13 mouse cellular contexts compared by ENCODE assay signal in the genomic region with DNA sequence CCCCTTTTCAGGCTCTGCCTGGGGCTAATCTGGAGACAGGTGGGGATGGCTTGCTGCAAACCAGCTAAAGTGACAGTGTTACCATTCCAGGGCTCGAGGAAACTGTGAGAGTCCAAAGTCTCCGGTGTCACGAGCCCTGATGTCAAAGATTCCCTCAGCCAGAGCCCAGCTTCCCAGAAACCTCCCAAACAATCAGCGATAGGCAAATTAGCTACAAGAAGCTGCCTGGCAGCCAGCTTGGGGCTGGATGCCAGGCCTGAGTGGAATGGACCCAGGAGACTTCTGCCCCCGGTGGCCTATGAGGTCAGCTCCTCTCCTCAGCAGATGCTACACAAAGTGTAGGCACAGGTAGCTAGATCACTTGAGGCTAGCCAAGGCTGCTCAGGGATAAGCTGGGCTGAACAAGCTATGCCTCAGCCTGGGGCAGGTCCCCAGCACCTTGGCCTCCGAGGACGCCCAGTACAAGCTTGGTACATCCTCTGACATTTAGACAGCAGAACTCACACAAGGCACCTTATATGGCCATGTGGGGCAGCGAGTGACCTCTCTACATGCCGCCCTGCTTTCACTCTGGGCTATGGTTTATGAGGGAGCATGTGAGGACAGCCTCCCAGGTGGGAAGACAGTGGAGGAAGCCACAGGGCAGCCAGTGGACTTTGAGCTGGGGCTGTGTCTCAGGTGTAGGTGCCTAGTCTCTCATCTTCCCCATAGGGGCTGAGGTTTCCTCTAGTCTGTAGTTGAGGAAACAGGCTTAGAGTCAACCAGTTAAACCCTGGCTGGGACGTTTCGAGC. TPM values are rescaled to one million over a fixed set of nuclear protein-coding genes. Genes with fewer than 3 reads are reported as not detected.
DNase-seq lines count a peak whose midpoint lies in the region; ATAC-seq lines count a peak whose summit lies in the region.
"Had no signal": no experiment of that assay in that cellular context is flagged by ENCODE, and none has a peak within 500 bp of the region (broad histone marks: within the 10 kb centered on the region; RNA-seq: fewer than 3 reads in every experiment).

No protein-coding gene starts in this region.

- H3K4me2 ChIP-seq in heart, embryonic 11.5 days, result no peak overlapping the region
- H3K4me2 ChIP-seq: heart, embryonic 13.5 days; lung, embryonic 14.5 days had no signal

- H3K36me3 ChIP-seq in heart, embryonic 11.5 days (ENCODE audit: control insufficient read depth, insufficient read depth, low read length), result no peaks in the 10 kb centered on the region
- H3K36me3 ChIP-seq: heart, embryonic 13.5 days had no signal

- peak; percentile 41 to 43 for DNase-seq in heart, postnatal 10 days
- DNase-seq in ES-CJ7 (ENCODE audit: low read depth, low spot score), result peak; percentile 31
- DNase-seq in kidney, postnatal 4 days, result peak; percentile 55 to 77
- DNase-seq in T-cell, adult 2 months (ENCODE audit: low spot score), result no peak
- DNase-seq in retina, postnatal 1 day, result no peak
- DNase-seq in layer of hippocampus, adult 8-10 months (ENCODE audit: low spot score in 2 of 2), result no peak
- DNase-seq: lung, embryonic 14.5 days; thymus, postnatal 25 days had no signal

- no peak overlapping the region for H3K9ac ChIP-seq in heart, embryonic 11.5 days (ENCODE audit: low read depth, low read length)
- H3K9ac ChIP-seq: heart, embryonic 13.5 days; lung, embryonic 14.5 days had no signal

- no peak overlapping the region for H3K4me3 ChIP-seq in heart, embryonic 11.5 days (ENCODE audit: low read depth, low read length)
- H3K4me3 ChIP-seq: heart, embryonic 13.5 days had no signal

- 0 out of 2 replicates have a peak, but pooled peaks cover 4% of the 10 kb centered on the region for H3K27me3 ChIP-seq in heart, embryonic 11.5 days (ENCODE audit: control insufficient read depth, insufficient read depth, low read length)
- H3K27me3 ChIP-seq: heart, embryonic 13.5 days; Patski had no signal

- no peak overlapping the region for H3K27ac ChIP-seq in heart, embryonic 11.5 days (ENCODE audit: low read depth, low read length)
- H3K27ac ChIP-seq: heart, embryonic 13.5 days; hindbrain, postnatal 0 days had no signal

- WGBS in heart, embryonic 11.5 days (ENCODE audit: insufficient replicate concordance), result 80% methylated on average over 11 of the region's 11 CpGs

- ATAC-seq in heart, embryonic 11.5 days (replicated peaks; ENCODE audit: insufficient number of reproducible peaks, low FRiP score, low TSS enrichment), result no peak
- peak; percentile 23; the same call in 1 of the 2 replicates for ATAC-seq in erythroblast, adult 5-6 weeks (replicated peaks; ENCODE audit: low FRiP score, poor library complexity, severe bottlenecking)
- ATAC-seq: hindbrain, postnatal 0 days; Patski had no signal

- peaks cover 17% of the 10 kb centered on the region for H3K4me1 ChIP-seq in heart, embryonic 11.5 days (ENCODE audit: control insufficient read depth, insufficient read depth, low read length)

- intact Hi-C loops in heart, postnatal 10 days (cut with DNase I), result no loop called here

- no peaks in the 10 kb centered on the region for H3K9me3 ChIP-seq in heart, embryonic 11.5 days (replicated peaks; ENCODE audit: control insufficient read depth, low read length)
- H3K9me3 ChIP-seq: heart, embryonic 13.5 days had no signal

RNA-seq across cellular contexts. Expression of a gene that starts 19.7 kb away (rescaled TPM):
- 1 to 10 TPM; 7.0 to 8.5 TPM for total RNA-seq in heart, postnatal 10 days (2021)
- polyA plus RNA-seq in heart, embryonic 11.5 days (2014; fragmentation: Nextera tagmentation; extraction: Ambion mirVana), result 27.0 and 32.2 TPM in 2 replicates
- 18.4 and 18.8 TPM in 2 replicates for total RNA-seq in erythroblast, adult 5-6 weeks (2015; ENCODE audit: low replicate concordance)
- 29.2 and 65.2 TPM in 2 replicates for total RNA-seq in erythroblast, adult 5-6 weeks (2017; ENCODE audit: low replicate concordance)
- total RNA-seq in layer of hippocampus, adult 8-10 months (2022), result 1 to 10 TPM; 1.2 to 2.2 (median 1.7) TPM

Comparison
In these comparisons a context has a peak if more than half of its experiments do, and no peak if none do; other contexts are left out.
1. DNase-seq: peak in heart, postnatal 10 days (2 of 2), ES-CJ7 (single experiment) and kidney, postnatal 4 days (2 of 2); none in T-cell, adult 2 months (single experiment), retina, postnatal 1 day (single experiment) and layer of hippocampus, adult 8-10 months (0 of 2).